Mouse (Mus musculus) adrenal gland, postnatal 14 days (tissue): Measurements from ENCODE around the gene Acss1. TPM values are rescaled to one million over a fixed set of nuclear protein-coding genes. Genes with fewer than 3 reads are reported as not detected.

Experiments
- DNase-seq: peaks from one replicate; pipeline ENCODE4 v3.0.0; 2021; ENCODE audit warnings: mixed read lengths
- total RNA-seq: library from RNA; stranded (reverse); gene quantifications from 2 replicates; pipeline ENCODE4 v1.2.3, GENCODE M21; 2021

Gene Acss1
- total RNA-seq, 1 experiment from 2014 or later: 75.7 TPM

- no peak for DNase-seq
Measured at GRCm38 (mm10) chr2:150666723-150667064, 1.6 kb downstream of the Acss1 start.

GRCm38 (mm10) chr2:150665534-150666451, 2.5 kb downstream of the Acss1 start:
- DNase-seq: no peak

DNA sequence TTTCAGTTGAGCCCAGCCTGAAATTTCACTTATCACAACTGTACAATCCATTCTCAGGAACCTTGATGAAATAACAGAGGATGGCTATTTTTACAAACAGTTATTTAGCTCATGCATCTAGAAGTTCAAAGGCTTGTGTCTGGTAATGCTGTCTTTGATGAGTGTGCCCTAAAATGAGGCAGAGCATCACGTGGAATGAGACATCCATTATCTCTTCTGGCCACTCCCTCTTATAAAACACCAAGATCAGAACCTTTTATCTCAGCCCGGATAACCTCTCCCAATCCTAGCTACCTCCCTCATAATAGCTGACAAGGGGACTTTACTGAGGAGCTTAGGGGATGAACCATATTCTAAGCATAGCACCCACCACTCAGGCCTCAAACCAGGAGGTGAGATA, 3.3 kb downstream of the Acss1 start:
- no peak for DNase-seq

GRCm38 (mm10) chr2:150664152-150664920, 4.0 kb downstream of the Acss1 start:
- DNase-seq: no peak

GRCm38 (mm10) chr2:150663255-150663654, 5.0 kb downstream of the Acss1 start:
- no peak for DNase-seq

GRCm38 (mm10) chr2:150662007-150662406, 6.3 kb downstream of the Acss1 start:
- no peak for DNase-seq

GRCm38 (mm10) chr2:150660668-150661451, 7.4 kb downstream of the Acss1 start:
- DNase-seq: no peak

DNA sequence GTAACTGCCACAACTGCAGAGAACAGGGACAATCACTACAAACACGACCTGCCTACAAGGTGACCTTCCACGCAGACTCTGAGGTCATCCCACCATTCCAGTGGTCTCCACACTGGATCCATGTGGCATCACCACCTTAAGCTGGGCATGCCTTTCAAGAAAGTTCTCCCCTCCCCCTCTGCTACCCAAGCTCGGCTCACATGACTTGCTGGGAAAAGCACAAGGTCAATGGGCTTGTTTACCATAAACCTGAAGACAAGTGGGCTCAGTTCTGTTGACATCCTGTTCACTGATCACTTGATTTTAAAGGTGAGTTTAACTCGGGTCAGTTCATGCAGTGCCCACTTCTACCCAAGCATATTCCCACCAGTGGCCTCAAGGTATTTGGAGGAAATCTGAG, 8.3 kb downstream of the Acss1 start:
- no peak for DNase-seq

GRCm38 (mm10) chr2:150656975-150657768, 11.1 kb downstream of the Acss1 start:
- DNase-seq: no peak

DNA sequence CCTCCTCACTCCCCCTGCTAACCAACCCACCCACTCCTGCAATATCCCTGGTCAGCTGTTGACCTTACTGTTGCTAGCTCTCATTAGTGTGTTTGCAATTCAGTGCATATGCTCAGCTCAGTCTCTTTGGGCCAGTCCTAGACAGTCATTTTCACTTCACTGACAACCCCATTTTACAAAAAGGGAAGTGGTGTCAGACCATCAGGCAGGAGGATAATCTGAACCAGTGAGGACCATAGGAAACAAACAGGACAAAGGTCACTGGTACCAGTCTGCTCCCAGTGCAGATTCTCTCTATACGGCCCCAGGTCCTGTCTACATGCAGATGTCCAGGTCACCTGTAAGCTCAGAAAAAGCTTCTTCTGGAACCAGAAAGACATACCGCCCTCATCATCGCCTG, 12.2 kb downstream of the Acss1 start:
- no peak for DNase-seq

GRCm38 (mm10) chr2:150655290-150655689, 13.0 kb downstream of the Acss1 start:
- DNase-seq: no peak

DNA sequence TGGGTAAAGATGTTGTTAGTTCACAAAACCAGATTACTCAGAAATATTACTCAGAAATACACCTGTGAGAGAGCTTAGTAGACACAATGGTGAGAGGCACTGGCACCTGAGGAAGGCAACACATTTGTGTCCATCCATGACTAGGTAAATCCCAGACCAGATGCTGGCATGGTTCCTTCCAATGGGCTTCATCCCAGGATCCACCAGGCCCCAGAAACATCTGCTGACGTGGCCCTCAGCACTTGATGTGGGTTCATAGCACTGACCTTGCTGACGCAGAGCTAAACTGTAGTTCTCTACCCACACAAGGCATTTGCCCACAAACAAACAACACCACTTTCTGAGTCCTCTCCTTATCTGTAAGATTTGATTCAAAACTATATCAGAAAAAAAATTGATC, 13.5 kb downstream of the Acss1 start:
- DNase-seq: no peak

GRCm38 (mm10) chr2:150651366-150651765, 16.9 kb downstream of the Acss1 start:
- DNase-seq: no peak

- DNase-seq: no peak
Measured at GRCm38 (mm10) chr2:150650511-150651074, 17.7 kb downstream of the Acss1 start.

DNA sequence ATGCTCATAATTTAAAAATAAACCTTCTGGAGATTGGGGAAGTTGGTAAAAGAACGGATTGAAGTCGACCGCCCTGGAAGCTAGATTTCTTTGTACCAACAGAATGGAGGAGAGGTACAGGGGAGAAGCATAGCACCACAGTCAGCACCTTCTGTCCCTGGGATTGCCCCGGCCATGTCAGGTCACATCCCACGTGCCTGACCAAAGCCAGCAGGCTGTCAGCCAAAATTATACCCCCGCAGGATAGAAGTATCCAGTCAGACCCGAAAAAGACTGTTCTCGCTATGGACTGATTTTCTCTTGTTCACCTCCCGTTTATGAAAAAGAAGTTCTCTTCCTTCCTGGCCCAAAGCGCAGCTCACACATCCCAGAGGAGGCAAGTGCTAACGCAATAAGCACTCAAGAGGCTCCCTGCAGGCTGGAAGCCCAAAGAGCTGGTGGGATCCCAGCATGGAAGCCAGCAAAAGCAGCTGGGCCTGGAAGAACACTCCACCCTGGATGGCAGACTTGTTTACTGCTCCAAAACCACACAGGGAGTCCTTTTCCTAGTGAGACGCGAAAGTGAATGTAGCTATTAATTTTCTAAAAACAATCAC, 19.9 kb downstream of the Acss1 start:
- peak; percentile 50 for DNase-seq

DNA sequence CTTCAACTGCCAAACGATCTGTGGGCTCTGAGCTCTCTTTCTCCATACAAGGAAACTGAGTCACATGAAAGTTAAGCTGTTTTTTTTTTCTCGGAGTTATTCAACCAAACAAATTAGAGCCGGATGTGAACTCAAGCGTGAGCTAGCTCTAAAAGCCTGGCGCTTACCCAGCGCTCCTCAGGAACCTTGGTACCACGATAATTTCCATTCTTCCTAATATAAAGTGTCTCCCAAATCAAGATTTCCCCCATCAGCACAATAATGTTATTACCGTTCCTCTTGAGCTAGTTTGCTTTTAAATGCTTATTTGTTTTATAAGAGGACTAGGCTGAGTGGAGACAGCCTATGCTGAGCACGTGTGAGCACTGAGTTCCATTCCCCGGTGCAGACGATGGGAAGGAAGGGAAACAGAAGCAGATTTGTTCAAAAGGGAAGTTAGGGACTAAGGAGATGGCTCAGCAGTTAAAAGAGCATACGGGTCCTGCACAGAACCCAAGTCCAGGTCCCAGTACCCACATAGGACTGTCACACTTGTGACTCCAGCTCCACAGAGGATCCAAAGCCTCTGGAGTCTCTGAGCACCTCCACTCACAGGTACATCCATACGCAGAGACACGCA, 20.5 kb downstream of the Acss1 start:
- no peak for DNase-seq

- DNase-seq: no peak
Measured at GRCm38 (mm10) chr2:150646411-150647121, 21.7 kb downstream of the Acss1 start.

DNA sequence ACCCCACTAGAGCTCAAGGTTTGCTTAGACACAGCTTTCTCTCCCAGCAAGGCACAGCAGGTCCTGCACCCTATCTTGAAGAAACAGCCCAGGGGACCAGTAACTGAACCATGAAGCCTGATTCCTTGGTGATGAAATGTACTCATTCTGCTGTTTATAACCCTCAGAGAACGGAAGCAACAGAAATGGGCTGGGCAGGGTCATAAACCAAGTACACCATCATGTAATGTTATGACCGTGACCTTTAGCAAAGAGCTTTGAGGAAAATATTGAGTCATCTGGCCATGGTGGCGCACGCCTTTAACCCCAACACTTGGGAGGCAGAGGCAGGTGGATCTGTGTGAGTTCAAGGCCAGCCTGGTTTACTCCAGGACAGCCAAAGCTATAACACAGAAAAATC, 23.1 kb downstream of the Acss1 start:
- peak; percentile 25 for DNase-seq

DNA sequence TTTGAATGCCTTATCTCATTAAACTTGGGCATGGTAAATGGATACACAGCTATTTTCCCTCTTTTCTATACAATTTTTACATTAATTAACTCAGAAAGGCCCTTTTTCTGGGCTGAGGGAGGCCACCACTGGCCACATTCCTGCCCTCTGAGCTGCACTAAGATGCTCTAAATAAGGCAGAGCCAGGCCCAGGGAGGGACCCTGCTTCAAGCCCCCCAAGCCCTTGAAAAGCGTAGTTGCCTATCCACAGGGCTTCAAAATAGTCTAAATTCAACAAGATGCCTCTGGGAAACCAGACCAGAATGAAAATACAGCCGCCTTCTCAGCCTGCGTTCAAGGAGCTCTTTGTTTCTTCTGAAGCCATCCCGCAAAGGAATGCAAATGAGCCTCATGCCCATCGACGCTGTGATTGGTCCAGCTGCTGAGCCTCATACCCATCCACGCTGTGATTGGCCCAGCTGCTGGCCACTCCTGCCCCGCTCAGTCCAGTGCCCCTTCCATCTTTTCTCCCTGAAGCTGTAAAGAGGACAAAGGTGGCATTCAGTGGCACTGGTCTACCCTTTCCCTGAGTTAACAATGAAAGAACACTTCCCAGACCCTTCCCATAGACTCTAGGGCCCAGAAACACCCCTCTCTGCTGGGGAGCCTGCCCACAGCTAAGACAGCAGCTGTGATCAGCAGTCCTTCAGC, 24.4 kb downstream of the Acss1 start:
- DNase-seq: no peak
